In genomic region chr11:79698071-79698470, GRCm38 (mm10) we compare ENCODE assay signal across 25 mouse cellular contexts.
A peak's percentile ranks its signal among the peaks of the same experiment; 100 is the strongest.
DNase-seq lines count a peak whose midpoint lies in the region; ATAC-seq and TF ChIP-seq lines count a peak whose summit lies in the region.
"Had no signal": no experiment of that assay in that cellular context is flagged by ENCODE, and none has a peak within 500 bp of the region (broad histone marks: within the 10 kb centered on the region; RNA-seq: fewer than 3 reads in every experiment).

No protein-coding gene starts in this region.

- WGBS in hindbrain, embryonic 10.5 days, result 89% methylated on average over 5 of the region's 5 CpGs
- WGBS in hindbrain, embryonic 14.5 days, result 82% methylated on average over 5 of the region's 5 CpGs
- 73% methylated on average over 5 of the region's 5 CpGs for WGBS in embryonic facial prominence, embryonic 14.5 days
- 68% methylated on average over 5 of the region's 5 CpGs for WGBS in limb, embryonic 13.5 days

- H3K4me3 ChIP-seq in hindbrain, embryonic 10.5 days, result no peak overlapping the region
- no peak overlapping the region for H3K4me3 ChIP-seq in hindbrain, embryonic 14.5 days (replicated peaks; ENCODE audit: low read length)
- H3K4me3 ChIP-seq in MEL (ENCODE audit: control insufficient read depth in 1 of 2, insufficient read depth in 1 of 2, low read depth in 2 of 2, low read length in 2 of 2), result no peak overlapping the region
- no peak overlapping the region for H3K4me3 ChIP-seq in embryonic facial prominence, embryonic 14.5 days (ENCODE audit: low read depth, low read length)
- no peak overlapping the region for H3K4me3 ChIP-seq in limb, embryonic 13.5 days
- H3K4me3 ChIP-seq: erythroblast, embryonic 14.5 days; forebrain, embryonic 12.5 days; left cerebral cortex, adult 2 months; liver, embryonic 15.5 days; neural tube, embryonic 15.5 days had no signal

- TF ChIP-seq EP300 in MEL (IDR thresholded peaks at IDR 0.05; ENCODE audit: low read depth in 1 of 2, low read length in 2 of 2), result no peak

- no peak for DNase-seq in hindbrain, embryonic 10.5 days (ENCODE audit: low spot score)
- no peak for DNase-seq in hindbrain, embryonic 14.5 days (ENCODE audit: low spot score)
- DNase-seq in MEL (ENCODE audit: low read depth, low spot score), result no peak
- no peak for DNase-seq in embryonic facial prominence, embryonic 14.5 days (ENCODE audit: low spot score)
- DNase-seq in embryo, embryonic 10.5 days (ENCODE audit: low spot score), result no peak
- DNase-seq in kidney, postnatal 10 days, result no peak
- no peak for DNase-seq in adipocyte (ENCODE audit: low spot score)
- DNase-seq: adrenal gland, postnatal 25 days; cerebellum, adult 8-10 months; kidney, adult 2 months; left cerebral cortex, postnatal 4 days; right cerebral cortex, adult 18-20 months; right cerebral cortex, postnatal 4 days; thymus, postnatal 36 days had no signal

- no peak for TF ChIP-seq RAD21 in MEL (IDR thresholded peaks at IDR 0.05; ENCODE audit: low read depth, low read length)

- no peak for TF ChIP-seq POLR2A in MEL (IDR thresholded peaks at IDR 0.05; ENCODE audit: control insufficient read depth in 1 of 2, insufficient read depth in 1 of 2, low read depth in 1 of 2, low read length in 2 of 2, poor library complexity in 1 of 2)

- H3K36me3 ChIP-seq in hindbrain, embryonic 10.5 days, result peaks cover 49% of the 10 kb centered on the region
- peaks cover 35% of the 10 kb centered on the region for H3K36me3 ChIP-seq in hindbrain, embryonic 14.5 days (replicated peaks; ENCODE audit: control insufficient read depth, insufficient read depth)
- peaks cover 0 to 7% of the 10 kb centered on the region in 2 experiments; a peak in 2 of 4 replicates for H3K36me3 ChIP-seq in MEL (ENCODE audit: control insufficient read depth in 1 of 2, insufficient read depth in 2 of 2, low read length in 2 of 2)
- peaks cover 10% of the 10 kb centered on the region for H3K36me3 ChIP-seq in embryonic facial prominence, embryonic 14.5 days (ENCODE audit: control insufficient read depth, insufficient read depth, low read length)
- peaks cover 39% of the 10 kb centered on the region for H3K36me3 ChIP-seq in limb, embryonic 13.5 days
- H3K36me3 ChIP-seq: liver, embryonic 15.5 days had no signal

- no peak overlapping the region for H3K4me2 ChIP-seq in hindbrain, embryonic 14.5 days (replicated peaks)
- no peak overlapping the region for H3K4me2 ChIP-seq in embryonic facial prominence, embryonic 14.5 days (ENCODE audit: low read depth, low read length)
- no peak overlapping the region for H3K4me2 ChIP-seq in limb, embryonic 13.5 days (replicated peaks)
- H3K4me2 ChIP-seq: forebrain, embryonic 12.5 days; heart, embryonic 11.5 days; liver, embryonic 15.5 days; midbrain, embryonic 11.5 days; neural tube, embryonic 15.5 days had no signal

- peaks cover 5% of the 10 kb centered on the region; the same call in 1 of the 2 replicates for H3K79me2 ChIP-seq in MEL (ENCODE audit: control insufficient read depth, insufficient read depth, low read length, poor library complexity)

- peak overlapping the region; percentile 66; the same call in 1 of the 2 replicates for H3K27ac ChIP-seq in hindbrain, embryonic 10.5 days
- H3K27ac ChIP-seq in hindbrain, embryonic 14.5 days, result no peak overlapping the region
- no peak overlapping the region for H3K27ac ChIP-seq in MEL (ENCODE audit: control insufficient read depth, low read depth, low read length)
- H3K27ac ChIP-seq in embryonic facial prominence, embryonic 14.5 days (replicated peaks; ENCODE audit: low read depth, low read length), result 0 out of 2 replicates have a peak overlapping the region, but pooled peaks have one; percentile 59
- peak overlapping the region; percentile 90; the same call in 1 of the 2 replicates for H3K27ac ChIP-seq in limb, embryonic 13.5 days
- H3K27ac ChIP-seq: kidney, postnatal 0 days; left cerebral cortex, adult 2 months; liver, embryonic 15.5 days had no signal

- no peak for ATAC-seq in hindbrain, embryonic 14.5 days (ENCODE audit: low FRiP score)
- no peak for ATAC-seq in embryonic facial prominence, embryonic 14.5 days (ENCODE audit: low read depth)
- no peak for ATAC-seq in limb, embryonic 13.5 days (ENCODE audit: low FRiP score, low read depth)

- peaks cover 43% of the 10 kb centered on the region for H3K4me1 ChIP-seq in hindbrain, embryonic 10.5 days (replicated peaks)
- H3K4me1 ChIP-seq in hindbrain, embryonic 14.5 days (replicated peaks; ENCODE audit: control insufficient read depth, insufficient read depth, low read length), result peaks cover 34% of the 10 kb centered on the region
- H3K4me1 ChIP-seq in MEL (ENCODE audit: control insufficient read depth in 1 of 2, insufficient read depth in 2 of 2, low read length in 2 of 2), result peaks cover 0 to 10% of the 10 kb centered on the region in 2 experiments; a peak in 2 of 4 replicates
- peaks cover 26% of the 10 kb centered on the region for H3K4me1 ChIP-seq in embryonic facial prominence, embryonic 14.5 days (ENCODE audit: control insufficient read depth, insufficient read depth, low read length)
- H3K4me1 ChIP-seq in limb, embryonic 13.5 days, result peaks cover 48% of the 10 kb centered on the region

- H3K9me3 ChIP-seq in hindbrain, embryonic 10.5 days, result no peaks in the 10 kb centered on the region
- no peaks in the 10 kb centered on the region for H3K9me3 ChIP-seq in hindbrain, embryonic 14.5 days (ENCODE audit: control insufficient read depth, low read length)
- no peaks in the 10 kb centered on the region for H3K9me3 ChIP-seq in MEL (replicated peaks; ENCODE audit: insufficient read depth, low read length)
- H3K9me3 ChIP-seq in embryonic facial prominence, embryonic 14.5 days (ENCODE audit: control insufficient read depth, low read length), result no peaks in the 10 kb centered on the region
- H3K9me3 ChIP-seq in limb, embryonic 13.5 days, result no peaks in the 10 kb centered on the region
- H3K9me3 ChIP-seq: forebrain, embryonic 12.5 days; G1E; liver, embryonic 15.5 days; neural tube, embryonic 15.5 days had no signal

- no peaks in the 10 kb centered on the region for H3K27me3 ChIP-seq in hindbrain, embryonic 10.5 days (ENCODE audit: insufficient read depth, poor library complexity, severe bottlenecking)
- no peaks in the 10 kb centered on the region for H3K27me3 ChIP-seq in hindbrain, embryonic 14.5 days (ENCODE audit: control insufficient read depth, insufficient read depth, low read length)
- no peaks in the 10 kb centered on the region for H3K27me3 ChIP-seq in MEL (ENCODE audit: control insufficient read depth in 1 of 2, insufficient read depth in 2 of 2, low read length in 2 of 2)
- H3K27me3 ChIP-seq in embryonic facial prominence, embryonic 14.5 days (replicated peaks; ENCODE audit: control insufficient read depth, insufficient read depth, low read length), result no peaks in the 10 kb centered on the region
- no peaks in the 10 kb centered on the region for H3K27me3 ChIP-seq in limb, embryonic 13.5 days
- H3K27me3 ChIP-seq: CH12.LX; forebrain, embryonic 12.5 days; liver, embryonic 15.5 days; neural tube, embryonic 15.5 days had no signal

- no peak for TF ChIP-seq CTCF in MEL (IDR thresholded peaks at IDR 0.05 in 2 of 3, conservative IDR thresholded peaks at IDR 0.05 in 1 of 3; ENCODE audit: control insufficient read depth in 1 of 3, insufficient read depth in 1 of 3, low read depth in 2 of 3, low read length in 3 of 3, poor library complexity in 1 of 3, severe bottlenecking in 1 of 3)

- no peak overlapping the region for H3K9ac ChIP-seq in hindbrain, embryonic 14.5 days
- no peak overlapping the region for H3K9ac ChIP-seq in MEL (ENCODE audit: control insufficient read depth, low read depth, low read length, poor library complexity, severe bottlenecking)
- H3K9ac ChIP-seq in embryonic facial prominence, embryonic 14.5 days (ENCODE audit: low read depth, low read length), result no peak overlapping the region
- H3K9ac ChIP-seq in limb, embryonic 13.5 days, result peak overlapping the region; percentile 27; the same call in 1 of the 2 replicates
- H3K9ac ChIP-seq: forebrain, embryonic 12.5 days; liver, embryonic 15.5 days; neural tube, embryonic 15.5 days had no signal

TF ChIP-seq in MEL, 35 proteins besides CTCF, POLR2A, EP300 and RAD21:
- TF ChIP-seq MAX (IDR thresholded peaks at IDR 0.05; ENCODE audit: low read length) (no peak), POLR2AphosphoS2 (IDR thresholded peaks at IDR 0.05; ENCODE audit: low read length) (peak; percentile 35; the same call in 1 of the 2 replicates), MYB (IDR thresholded peaks at IDR 0.05; ENCODE audit: low read depth, low read length) (no peak), POLR2AphosphoS5 (IDR thresholded peaks at IDR 0.05; ENCODE audit: borderline replicate concordance, low read depth, low read length) (no peak), GATA1 (IDR thresholded peaks at IDR 0.05; ENCODE audit: low read depth, low read length) (no peak)

Comparison
In these comparisons a context has a peak if more than half of its experiments do, and no peak if none do; other contexts are left out.
1. H3K27ac ChIP-seq: peak in hindbrain, embryonic 10.5 days (single experiment), embryonic facial prominence, embryonic 14.5 days (single experiment) and limb, embryonic 13.5 days (single experiment); none in hindbrain, embryonic 14.5 days (single experiment) and MEL (single experiment).